Mouse (Mus musculus): ENCODE results near the gene Scamp1.

The Scamp1 gene

DNA sequence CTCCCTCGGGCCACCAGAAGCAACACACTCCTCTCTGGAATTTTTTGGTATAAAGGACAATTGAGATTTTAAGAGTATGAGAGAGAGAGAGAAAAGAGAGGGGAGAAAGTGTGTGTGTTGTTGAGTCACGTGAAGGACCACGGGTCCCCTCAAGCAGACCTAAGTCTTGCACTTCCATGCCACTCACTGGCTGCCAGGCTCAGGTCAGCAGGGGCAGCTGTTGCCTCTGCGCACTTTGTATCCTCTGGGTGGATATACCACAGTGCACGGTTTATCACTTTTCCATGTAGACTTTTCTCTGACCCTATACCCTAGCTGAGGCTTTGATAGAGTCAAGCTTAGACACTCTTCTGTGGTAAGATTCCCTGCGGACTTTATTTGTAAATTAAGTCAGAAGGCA lies 100.0 kb downstream of the Scamp1 start:
- in situ Hi-C loops (cut with MboI; ENCODE audit: low pct_unique_long_range_greater_than_20kb in 1 of 2, low sequenced_read_pairs in 2 of 2, unreplicated experiment in 1 of 2), result no loop called here

GRCm38 (mm10) chr13:94184726-94185456 lies 100.8 kb downstream of the Scamp1 start:
- in situ Hi-C loops (cut with MboI; ENCODE audit: low pct_unique_long_range_greater_than_20kb in 1 of 2, low sequenced_read_pairs in 2 of 2, unreplicated experiment in 1 of 2), result no loop called here

DNA sequence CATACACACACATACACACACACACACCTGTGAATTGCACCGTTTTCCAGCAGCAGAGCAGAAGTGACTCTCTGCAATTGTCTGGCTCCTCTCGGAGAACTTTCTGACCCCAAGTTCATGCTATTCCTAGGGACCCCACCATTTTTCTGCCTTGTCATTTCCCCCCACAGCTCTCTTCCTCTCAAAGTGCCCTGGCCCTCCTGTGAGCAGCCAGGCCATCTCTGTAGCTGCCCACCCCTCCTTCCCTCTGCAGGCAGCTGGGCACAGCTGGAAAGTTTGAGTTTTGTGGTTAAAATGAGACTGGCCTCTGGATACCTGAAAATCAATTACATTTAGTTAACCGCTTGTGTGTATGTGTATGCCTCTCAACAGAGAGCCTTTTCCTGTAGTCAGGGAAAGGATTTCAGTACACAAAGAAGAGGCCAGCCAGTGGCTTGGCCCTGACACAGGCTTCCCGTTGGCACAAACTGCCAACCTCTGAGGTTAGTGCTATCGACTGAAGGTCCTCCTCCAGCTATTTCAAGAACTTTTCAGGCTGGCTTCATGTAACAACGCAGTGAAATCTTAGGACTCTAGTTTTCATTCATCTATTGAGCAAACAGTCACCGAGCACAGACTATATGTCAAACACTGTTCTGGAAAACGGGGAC lies 102.2 kb downstream of the Scamp1 start:
- in situ Hi-C loops (cut with MboI; ENCODE audit: low pct_unique_long_range_greater_than_20kb in 1 of 2, low sequenced_read_pairs in 2 of 2, unreplicated experiment in 1 of 2), result no loop called here

GRCm38 (mm10) chr13:94182026-94182425 lies 103.6 kb downstream of the Scamp1 start:
- in situ Hi-C loops (cut with MboI; ENCODE audit: low pct_unique_long_range_greater_than_20kb in 1 of 2, low sequenced_read_pairs in 2 of 2, unreplicated experiment in 1 of 2), result no loop called here

GRCm38 (mm10) chr13:94180477-94181420 lies 104.9 kb downstream of the Scamp1 start:
- in situ Hi-C loops (cut with MboI; ENCODE audit: low pct_unique_long_range_greater_than_20kb in 1 of 2, low sequenced_read_pairs in 2 of 2, unreplicated experiment in 1 of 2), result no loop called here

GRCm38 (mm10) chr13:94178401-94179040 lies 107.1 kb downstream of the Scamp1 start:
- in situ Hi-C loops (cut with MboI; ENCODE audit: low pct_unique_long_range_greater_than_20kb in 1 of 2, low sequenced_read_pairs in 2 of 2, unreplicated experiment in 1 of 2), result no loop called here

GRCm38 (mm10) chr13:94177148-94177547 lies 108.5 kb downstream of the Scamp1 start:
- in situ Hi-C loops (cut with MboI; ENCODE audit: low pct_unique_long_range_greater_than_20kb in 1 of 2, low sequenced_read_pairs in 2 of 2, unreplicated experiment in 1 of 2), result no loop called here

GRCm38 (mm10) chr13:94175379-94176050 lies 110.1 kb downstream of the Scamp1 start:
- in situ Hi-C loops (cut with MboI; ENCODE audit: low pct_unique_long_range_greater_than_20kb in 1 of 2, low sequenced_read_pairs in 2 of 2, unreplicated experiment in 1 of 2), result no loop called here

GRCm38 (mm10) chr13:94174577-94175279 lies 110.9 kb downstream of the Scamp1 start:
- in situ Hi-C loops (cut with MboI; ENCODE audit: low pct_unique_long_range_greater_than_20kb in 1 of 2, low sequenced_read_pairs in 2 of 2, unreplicated experiment in 1 of 2), result no loop called here

DNA sequence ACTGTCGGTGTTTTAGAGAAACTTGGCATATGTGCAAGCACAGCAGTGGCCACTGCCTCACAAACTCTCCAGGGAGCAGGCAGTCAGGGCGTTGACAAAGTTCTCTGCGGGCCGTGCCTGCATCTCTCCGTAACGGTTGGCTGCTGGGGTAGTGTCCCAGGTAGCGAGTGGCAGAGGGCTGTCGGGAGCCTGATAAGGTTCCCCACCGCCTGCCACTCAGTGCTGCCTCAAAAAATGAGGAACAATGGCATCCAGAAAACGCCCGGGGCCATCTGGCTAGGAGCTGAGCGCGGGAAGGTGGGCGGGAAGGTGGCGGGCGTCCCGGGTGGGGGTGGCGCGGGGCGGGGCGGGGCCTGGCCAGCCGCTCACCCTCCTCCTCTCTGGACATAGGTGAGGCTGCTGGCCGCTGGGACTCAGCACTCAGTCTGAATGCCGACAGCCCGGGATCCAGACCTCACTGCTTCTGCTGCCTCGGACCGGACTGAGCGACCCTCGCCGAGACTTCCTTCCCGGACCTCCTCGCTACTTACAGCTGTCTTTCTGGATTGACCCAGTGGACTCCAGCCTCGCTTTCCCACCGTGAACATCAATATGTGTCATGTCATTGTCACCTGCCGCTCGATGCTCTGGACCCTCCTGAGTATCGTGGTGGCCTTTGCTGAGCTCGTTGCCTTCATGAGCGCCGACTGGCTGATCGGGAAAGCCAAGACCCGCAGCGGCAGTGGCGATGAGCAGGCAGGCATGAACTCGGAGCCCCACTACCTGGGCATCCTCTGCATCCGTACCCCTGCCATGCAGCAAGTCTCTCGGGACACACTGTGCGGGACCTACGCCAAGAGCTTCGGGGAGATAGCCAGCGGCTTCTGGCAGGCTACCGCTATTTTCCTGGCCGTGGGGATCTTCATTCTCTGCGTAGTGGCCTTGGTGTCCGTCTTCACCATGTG lies 111.8 kb downstream of the Scamp1 start:
- in situ Hi-C loops (cut with MboI; ENCODE audit: low pct_unique_long_range_greater_than_20kb in 1 of 2, low sequenced_read_pairs in 2 of 2, unreplicated experiment in 1 of 2), result no loop called here

DNA sequence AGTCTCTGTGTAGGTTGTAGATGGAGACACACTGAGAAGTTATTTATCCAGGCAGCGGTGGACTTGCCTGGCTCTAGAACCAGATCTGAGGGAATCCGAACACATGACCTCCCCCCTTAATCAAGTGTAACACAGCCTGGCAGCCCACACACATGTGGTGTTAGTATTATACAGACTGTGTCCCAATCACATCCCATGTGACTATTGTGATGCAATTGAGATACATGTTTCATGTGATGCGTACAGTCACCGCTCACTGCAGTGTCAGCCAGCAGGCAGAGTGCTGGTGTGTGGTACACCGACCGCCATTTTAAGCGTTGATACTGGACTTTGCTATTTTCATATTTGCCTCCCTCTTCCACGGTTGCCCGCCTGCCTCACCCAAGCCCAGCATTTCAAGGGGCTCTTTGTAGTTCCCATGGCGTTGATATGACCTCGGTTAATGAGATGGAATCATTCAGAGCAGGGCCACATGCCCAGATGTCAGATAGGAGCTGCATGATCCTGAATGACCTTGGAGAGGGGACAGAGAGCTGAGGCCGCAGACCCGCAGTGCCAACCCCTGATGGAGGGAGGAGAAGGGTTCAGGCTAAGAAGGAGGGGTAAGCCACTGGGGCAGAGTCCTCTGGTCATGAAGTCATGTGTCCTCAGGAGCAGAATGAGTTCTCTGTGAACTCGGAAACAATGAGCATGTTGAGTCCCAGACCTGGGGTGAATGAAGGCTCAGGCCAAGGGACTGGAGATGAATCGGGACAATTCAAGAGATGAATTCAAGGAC lies 112.9 kb downstream of the Scamp1 start:
- in situ Hi-C loops (cut with MboI; ENCODE audit: low pct_unique_long_range_greater_than_20kb in 1 of 2, low sequenced_read_pairs in 2 of 2, unreplicated experiment in 1 of 2), result no loop called here

- in situ Hi-C loops (cut with MboI; ENCODE audit: low pct_unique_long_range_greater_than_20kb in 1 of 2, low sequenced_read_pairs in 2 of 2, unreplicated experiment in 1 of 2), result no loop called here
Measured at GRCm38 (mm10) chr13:94171612-94172011, 114.0 kb downstream of the Scamp1 start.

- in situ Hi-C loops (cut with MboI; ENCODE audit: low pct_unique_long_range_greater_than_20kb in 1 of 2, low sequenced_read_pairs in 2 of 2, unreplicated experiment in 1 of 2), result no loop called here
Measured at GRCm38 (mm10) chr13:94169325-94169916, 116.2 kb downstream of the Scamp1 start.

GRCm38 (mm10) chr13:94168319-94168718 lies 117.3 kb downstream of the Scamp1 start:
- in situ Hi-C loops (cut with MboI; ENCODE audit: low pct_unique_long_range_greater_than_20kb in 1 of 2, low sequenced_read_pairs in 2 of 2, unreplicated experiment in 1 of 2), result no loop called here

- in situ Hi-C loops (cut with MboI; ENCODE audit: low pct_unique_long_range_greater_than_20kb in 1 of 2, low sequenced_read_pairs in 2 of 2, unreplicated experiment in 1 of 2), result no loop called here
Measured at GRCm38 (mm10) chr13:94164501-94164900, 121.2 kb downstream of the Scamp1 start.
